Mouse (Mus musculus): Measurements from ENCODE around the gene Mlc1. TPM values are rescaled to one million over a fixed set of nuclear protein-coding genes. Genes with fewer than 3 reads are reported as not detected.

The Mlc1 gene
- total and polyA plus RNA-seq, 3 experiments: not detected

- Histone ChIP-seq H3K9me3 (replicated peaks; ENCODE audit: low read length) (no peaks in the 10 kb centered on the region), H3K36me3 (replicated peaks in 1 of 2; ENCODE audit: control insufficient read depth in 1 of 2, insufficient read depth in 1 of 2, low read length in 1 of 2) (no peaks in the 10 kb centered on the region), H3K9ac (ENCODE audit: insufficient read depth, low read depth) (no peak overlapping the region), H3K27me3 (replicated peaks) (peaks cover 72% of the 10 kb centered on the region), H3K27ac (ENCODE audit: insufficient read depth, low read depth) (no peak overlapping the region), H3K4me3 (replicated peaks in 1 of 3; ENCODE audit: low read depth in 2 of 3, low read length in 2 of 3, poor library complexity in 1 of 3) (no peak overlapping the region), H3K4me2 (ENCODE audit: insufficient read depth, low read depth, poor library complexity, severe bottlenecking) (no peak overlapping the region), H3K4me1 (ENCODE audit: control insufficient read depth in 1 of 2, insufficient read depth in 2 of 2) (no peaks in the 10 kb centered on the region), H3K79me2 (replicated peaks; ENCODE audit: control insufficient read depth, extremely low read depth, insufficient read depth, poor library complexity, severe bottlenecking) (no peaks in the 10 kb centered on the region)
- TF ChIP-seq ETS1 (conservative IDR thresholded peaks at IDR 0.05; ENCODE audit: low read depth, low read length) (no peak), KAT2A (IDR thresholded peaks at IDR 0.05; ENCODE audit: insufficient replicate concordance, low read length) (no peak), CTCF (conservative IDR thresholded peaks at IDR 0.05 in 1 of 2, IDR thresholded peaks at IDR 0.05 in 1 of 2; ENCODE audit: low read depth in 2 of 2, low read length in 2 of 2) (no peak), SIN3A (IDR thresholded peaks at IDR 0.05; ENCODE audit: low read length) (no peak), SMC3 (IDR thresholded peaks at IDR 0.05; ENCODE audit: low read depth, low read length) (no peak), CHD2 (IDR thresholded peaks at IDR 0.05; ENCODE audit: low read length) (no peak), PAX5 (IDR thresholded peaks at IDR 0.05; ENCODE audit: low read length) (no peak), USF1 (IDR thresholded peaks at IDR 0.05; ENCODE audit: low read depth, low read length) (no peak)
- in situ Hi-C loops (cut with MboI; ENCODE audit: low pct_ligation_motif_present, low pct_unique_long_range_greater_than_20kb, low sequenced_read_pairs) (no loop called here), dilution Hi-C loops (cut with MboI; ENCODE audit: extremely low pct_ligation_motif_present, extremely low pct_unique_long_range_greater_than_20kb, low sequenced_read_pairs) (no loop called here)
- DNase-seq (ENCODE audit: extremely low read depth): no peak
Measured at GRCm38 (mm10) chr15:89020085-89020484, 41.3 kb upstream of the Mlc1 start.

GRCm38 (mm10) chr15:89016722-89017121 lies 37.9 kb upstream of the Mlc1 start:
- H3K27me3 ChIP-seq (replicated peaks): peaks cover 71% of the 10 kb centered on the region
- no peak for DNase-seq (ENCODE audit: extremely low read depth)
- dilution Hi-C loops (cut with MboI; ENCODE audit: extremely low pct_ligation_motif_present, extremely low pct_unique_long_range_greater_than_20kb, low sequenced_read_pairs): no loop called here
- no peaks in the 10 kb centered on the region for H3K36me3 ChIP-seq (replicated peaks in 1 of 2; ENCODE audit: control insufficient read depth in 1 of 2, insufficient read depth in 1 of 2, low read length in 1 of 2)
- H3K4me2 ChIP-seq (ENCODE audit: insufficient read depth, low read depth, poor library complexity, severe bottlenecking): no peak overlapping the region
- no peaks in the 10 kb centered on the region for H3K9me3 ChIP-seq (replicated peaks; ENCODE audit: low read length)
- TF ChIP-seq MXI1 (IDR thresholded peaks at IDR 0.05; ENCODE audit: low read depth, low read length): no peak
- no peak for TF ChIP-seq CHD2 (IDR thresholded peaks at IDR 0.05; ENCODE audit: low read length)
- no peak for TF ChIP-seq SIN3A (IDR thresholded peaks at IDR 0.05; ENCODE audit: low read length)
- TF ChIP-seq UBTF (IDR thresholded peaks at IDR 0.05; ENCODE audit: low read depth, low read length): no peak
- H3K9ac ChIP-seq (ENCODE audit: insufficient read depth, low read depth): no peak overlapping the region
- in situ Hi-C loops (cut with MboI; ENCODE audit: low pct_ligation_motif_present, low pct_unique_long_range_greater_than_20kb, low sequenced_read_pairs): no loop called here
- H3K4me3 ChIP-seq (replicated peaks in 1 of 3; ENCODE audit: low read depth in 2 of 3, low read length in 2 of 3, poor library complexity in 1 of 3): no peak overlapping the region
- no peak overlapping the region for H3K27ac ChIP-seq (ENCODE audit: insufficient read depth, low read depth)
- H3K4me1 ChIP-seq (ENCODE audit: control insufficient read depth in 1 of 2, insufficient read depth in 2 of 2): no peaks in the 10 kb centered on the region
- no peaks in the 10 kb centered on the region for H3K79me2 ChIP-seq (replicated peaks; ENCODE audit: control insufficient read depth, extremely low read depth, insufficient read depth, poor library complexity, severe bottlenecking)

- in situ Hi-C loops (cut with MboI; ENCODE audit: low pct_ligation_motif_present, low pct_unique_long_range_greater_than_20kb, low sequenced_read_pairs): no loop called here
- DNase-seq (ENCODE audit: extremely low read depth): no peak
- H3K27me3 ChIP-seq (replicated peaks): peaks cover 83% of the 10 kb centered on the region
- H3K4me2 ChIP-seq (ENCODE audit: insufficient read depth, low read depth, poor library complexity, severe bottlenecking): no peak overlapping the region
- H3K27ac ChIP-seq (ENCODE audit: insufficient read depth, low read depth): no peak overlapping the region
- H3K36me3 ChIP-seq (replicated peaks in 1 of 2; ENCODE audit: control insufficient read depth in 1 of 2, insufficient read depth in 1 of 2, low read length in 1 of 2): no peaks in the 10 kb centered on the region
- H3K4me1 ChIP-seq (ENCODE audit: control insufficient read depth in 1 of 2, insufficient read depth in 2 of 2): no peaks in the 10 kb centered on the region
- H3K9ac ChIP-seq (ENCODE audit: insufficient read depth, low read depth): no peak overlapping the region
- no peak overlapping the region for H3K4me3 ChIP-seq (replicated peaks in 1 of 3; ENCODE audit: low read depth in 2 of 3, low read length in 2 of 3, poor library complexity in 1 of 3)
- dilution Hi-C loops (cut with MboI; ENCODE audit: extremely low pct_ligation_motif_present, extremely low pct_unique_long_range_greater_than_20kb, low sequenced_read_pairs): no loop called here
- H3K79me2 ChIP-seq (replicated peaks; ENCODE audit: control insufficient read depth, extremely low read depth, insufficient read depth, poor library complexity, severe bottlenecking): no peaks in the 10 kb centered on the region
- H3K9me3 ChIP-seq (replicated peaks; ENCODE audit: low read length): no peaks in the 10 kb centered on the region
- TF ChIP-seq MXI1 (IDR thresholded peaks at IDR 0.05; ENCODE audit: low read depth, low read length): no peak
- TF ChIP-seq MEF2A (IDR thresholded peaks at IDR 0.05; ENCODE audit: borderline replicate concordance, low read depth, low read length): no peak
- no peak for TF ChIP-seq IRF4 (IDR thresholded peaks at IDR 0.05; ENCODE audit: low read depth, low read length)
- no peak for TF ChIP-seq ZNF384 (IDR thresholded peaks at IDR 0.05; ENCODE audit: low read depth, low read length)
- no peak for TF ChIP-seq MAFK (IDR thresholded peaks at IDR 0.05; ENCODE audit: insufficient replicate concordance, low read length)
- no peak for TF ChIP-seq RAD21 (IDR thresholded peaks at IDR 0.05; ENCODE audit: low read depth, low read length)
- no peak for TF ChIP-seq UBTF (IDR thresholded peaks at IDR 0.05; ENCODE audit: low read depth, low read length)
- TF ChIP-seq SMC3 (IDR thresholded peaks at IDR 0.05; ENCODE audit: low read depth, low read length): no peak
Measured at GRCm38 (mm10) chr15:89007781-89008180, 29.0 kb upstream of the Mlc1 start.

Measured in CH12.LX (cell line).